ENCODE assay signal across 8 mouse cellular contexts in genomic region chr7:16892352-16892730, GRCm38 (mm10). TPM values are rescaled to one million over a fixed set of nuclear protein-coding genes. Genes with fewer than 3 reads are reported as not detected.
DNase-seq lines count a peak whose midpoint lies in the region; ATAC-seq lines count a peak whose summit lies in the region.

No protein-coding gene starts in this region.

- no peak for DNase-seq in kidney, postnatal 4 days
- no peak for DNase-seq in embryonic facial prominence, embryonic 14.5 days (ENCODE audit: low spot score)
- no peak for DNase-seq in testis, postnatal 10 days (ENCODE audit: low spot score)
- no peak for DNase-seq in left cerebral cortex, adult 18-20 months (ENCODE audit: low spot score in 2 of 2)
- no peak for DNase-seq in frontal cortex, postnatal 25 days (ENCODE audit: low spot score in 2 of 2)

- WGBS in kidney, embryonic 16.5 days: 39% methylated on average over 9 of the region's 9 CpGs
- 33% methylated on average over 9 of the region's 9 CpGs for WGBS in embryonic facial prominence, embryonic 14.5 days
- 45% methylated on average over 9 of the region's 9 CpGs for WGBS in midbrain, embryonic 16.5 days

- no peak overlapping the region; the same call in 1 of the 2 replicates for H3K27ac ChIP-seq in kidney, embryonic 16.5 days (ENCODE audit: low read length)
- no peak overlapping the region for H3K27ac ChIP-seq in embryonic facial prominence, embryonic 14.5 days (replicated peaks; ENCODE audit: low read depth, low read length)
- H3K27ac ChIP-seq in midbrain, embryonic 16.5 days (ENCODE audit: low read length): no peak overlapping the region

- no peaks in the 10 kb centered on the region for H3K36me3 ChIP-seq in kidney, embryonic 16.5 days (ENCODE audit: insufficient read depth, low read length)
- peaks cover 12% of the 10 kb centered on the region for H3K36me3 ChIP-seq in embryonic facial prominence, embryonic 14.5 days (ENCODE audit: control insufficient read depth, insufficient read depth, low read length)
- peaks cover 6% of the 10 kb centered on the region for H3K36me3 ChIP-seq in midbrain, embryonic 16.5 days (ENCODE audit: control insufficient read depth, insufficient read depth, low read length)

- peak overlapping the region; percentile 49 for H3K4me3 ChIP-seq in kidney, embryonic 16.5 days (ENCODE audit: low read length)
- peak overlapping the region; percentile 39 for H3K4me3 ChIP-seq in embryonic facial prominence, embryonic 14.5 days (ENCODE audit: low read depth, low read length)
- H3K4me3 ChIP-seq in midbrain, embryonic 16.5 days (ENCODE audit: low read depth, low read length): no peak overlapping the region

- H3K9ac ChIP-seq in kidney, embryonic 16.5 days (replicated peaks; ENCODE audit: low read length): peak overlapping the region; percentile 65; the same call in 1 of the 2 replicates
- peak overlapping the region; percentile 38 for H3K9ac ChIP-seq in embryonic facial prominence, embryonic 14.5 days (ENCODE audit: low read depth, low read length)
- H3K9ac ChIP-seq in midbrain, embryonic 16.5 days (ENCODE audit: low read depth, low read length): no peak overlapping the region

- H3K4me2 ChIP-seq in kidney, embryonic 16.5 days (replicated peaks; ENCODE audit: low read depth, low read length): peak overlapping the region; percentile 82
- peak overlapping the region; percentile 64 for H3K4me2 ChIP-seq in embryonic facial prominence, embryonic 14.5 days (ENCODE audit: low read depth, low read length)
- peak overlapping the region; percentile 47; the same call in 1 of the 2 replicates for H3K4me2 ChIP-seq in midbrain, embryonic 16.5 days (ENCODE audit: low read length)

- peaks cover 38% of the 10 kb centered on the region for H3K4me1 ChIP-seq in kidney, embryonic 16.5 days (ENCODE audit: insufficient read depth, low read length)
- peaks cover 34% of the 10 kb centered on the region for H3K4me1 ChIP-seq in embryonic facial prominence, embryonic 14.5 days (ENCODE audit: control insufficient read depth, insufficient read depth, low read length)
- peaks cover 19% of the 10 kb centered on the region for H3K4me1 ChIP-seq in midbrain, embryonic 16.5 days (ENCODE audit: control insufficient read depth, insufficient read depth, low read length)

- peaks cover 17% of the 10 kb centered on the region for H3K27me3 ChIP-seq in kidney, embryonic 16.5 days (ENCODE audit: insufficient read depth, low read length)
- no peaks in the 10 kb centered on the region for H3K27me3 ChIP-seq in embryonic facial prominence, embryonic 14.5 days (replicated peaks; ENCODE audit: control insufficient read depth, insufficient read depth, low read length)
- peaks cover 3% of the 10 kb centered on the region for H3K27me3 ChIP-seq in midbrain, embryonic 16.5 days (ENCODE audit: control insufficient read depth, insufficient read depth, low read depth, low read length)

- ATAC-seq in kidney, embryonic 16.5 days (ENCODE audit: low FRiP score, low TSS enrichment): no peak
- ATAC-seq in embryonic facial prominence, embryonic 14.5 days (ENCODE audit: low read depth): no peak
- ATAC-seq in inflammation-experienced regulatory T-cells, adult 6 months: peak; percentile 8
- peak; percentile 9; the same call in 1 of the 2 replicates for ATAC-seq in midbrain, embryonic 16.5 days

- no peaks in the 10 kb centered on the region for H3K9me3 ChIP-seq in kidney, embryonic 16.5 days (ENCODE audit: low read length)
- no peaks in the 10 kb centered on the region for H3K9me3 ChIP-seq in embryonic facial prominence, embryonic 14.5 days (ENCODE audit: control insufficient read depth, low read length)
- no peaks in the 10 kb centered on the region for H3K9me3 ChIP-seq in midbrain, embryonic 16.5 days (replicated peaks; ENCODE audit: control insufficient read depth, low read length, poor library complexity, severe bottlenecking)

RNA-seq across cellular contexts. Expression of gene Gng8, which starts 0.8 kb away (rescaled TPM):
- 7.7 and 10.5 TPM in 2 replicates for polyA plus RNA-seq in kidney, embryonic 16.5 days (2015; fragmentation: Nextera tagmentation; extraction: Ambion mirVana)
- 27.0 and 29.1 TPM in 2 replicates for polyA plus RNA-seq in embryonic facial prominence, embryonic 14.5 days (2014; fragmentation: Nextera tagmentation; extraction: Ambion mirVana)
- polyA plus RNA-seq in inflammation-experienced regulatory T-cells, adult 6 months (2017; shearing (Covaris generic)): not detected
- 14.0 and 49.2 TPM in 2 replicates for polyA plus RNA-seq in midbrain, embryonic 16.5 days (2015; fragmentation: Nextera tagmentation; extraction: Ambion mirVana)
- total RNA-seq in left cerebral cortex, adult 18-20 months (2021): 1 to 10 TPM; 2.9 to 3.4 TPM

RNA-seq across cellular contexts. Expression of gene Ptgir, which starts 13.9 kb away (rescaled TPM):
- 1.9 and 2.6 TPM in 2 replicates for polyA plus RNA-seq in kidney, embryonic 16.5 days (2015; fragmentation: Nextera tagmentation; extraction: Ambion mirVana)
- polyA plus RNA-seq in embryonic facial prominence, embryonic 14.5 days (2014; fragmentation: Nextera tagmentation; extraction: Ambion mirVana): 1.8 and 1.9 TPM in 2 replicates
- polyA plus RNA-seq in inflammation-experienced regulatory T-cells, adult 6 months (2017; shearing (Covaris generic)): 1 to 10 TPM; 4.3 to 8.2 (median 7.1) TPM
- polyA plus RNA-seq in midbrain, embryonic 16.5 days (2015; fragmentation: Nextera tagmentation; extraction: Ambion mirVana): 0.22 and 0.23 TPM in 2 replicates
- under 1 TPM in 1 of 2 experiments, not detected in 1; 0.12 TPM for total RNA-seq in left cerebral cortex, adult 18-20 months (2021)

RNA-seq across cellular contexts. Expression of gene Dact3, which starts 17.2 kb away (rescaled TPM):
- 2.0 and 2.1 TPM in 2 replicates for polyA plus RNA-seq in kidney, embryonic 16.5 days (2015; fragmentation: Nextera tagmentation; extraction: Ambion mirVana)
- 7.2 and 7.6 TPM in 2 replicates for polyA plus RNA-seq in embryonic facial prominence, embryonic 14.5 days (2014; fragmentation: Nextera tagmentation; extraction: Ambion mirVana)
- polyA plus RNA-seq in inflammation-experienced regulatory T-cells, adult 6 months (2017; shearing (Covaris generic)): not detected
- polyA plus RNA-seq in midbrain, embryonic 16.5 days (2015; fragmentation: Nextera tagmentation; extraction: Ambion mirVana): 2.6 and 3.0 TPM in 2 replicates
- 100 to 1,000 TPM; 186 to 201 TPM for total RNA-seq in left cerebral cortex, adult 18-20 months (2021)

RNA-seq across cellular contexts. Expression of gene Calm3, which starts 31.6 kb away (rescaled TPM):
- 145 and 154 TPM in 2 replicates for polyA plus RNA-seq in kidney, embryonic 16.5 days (2015; fragmentation: Nextera tagmentation; extraction: Ambion mirVana)
- 164 and 189 TPM in 2 replicates for polyA plus RNA-seq in embryonic facial prominence, embryonic 14.5 days (2014; fragmentation: Nextera tagmentation; extraction: Ambion mirVana)
- 100 to 1,000 TPM in 2 of 3 experiments, 10 to 100 TPM in 1; 51.8 to 255 (median 105) TPM for polyA plus RNA-seq in inflammation-experienced regulatory T-cells, adult 6 months (2017; shearing (Covaris generic))
- 405 and 443 TPM in 2 replicates for polyA plus RNA-seq in midbrain, embryonic 16.5 days (2015; fragmentation: Nextera tagmentation; extraction: Ambion mirVana)
- total RNA-seq in left cerebral cortex, adult 18-20 months (2021): 1,000 to 10,000 TPM; 1,746 to 1,798 TPM

RNA-seq across cellular contexts. Expression of gene Prkd2, which starts 49.6 kb away (rescaled TPM):
- 16.2 and 17.8 TPM in 2 replicates for polyA plus RNA-seq in kidney, embryonic 16.5 days (2015; fragmentation: Nextera tagmentation; extraction: Ambion mirVana)
- 14.4 and 16.5 TPM in 2 replicates for polyA plus RNA-seq in embryonic facial prominence, embryonic 14.5 days (2014; fragmentation: Nextera tagmentation; extraction: Ambion mirVana)
- 10 to 100 TPM; 38.3 to 51.4 (median 47.1) TPM for polyA plus RNA-seq in inflammation-experienced regulatory T-cells, adult 6 months (2017; shearing (Covaris generic))
- polyA plus RNA-seq in midbrain, embryonic 16.5 days (2015; fragmentation: Nextera tagmentation; extraction: Ambion mirVana): 6.0 and 6.9 TPM in 2 replicates
- 1 to 10 TPM; 5.6 to 7.8 TPM for total RNA-seq in left cerebral cortex, adult 18-20 months (2021)

Comparison
In these comparisons a context has a peak if more than half of its experiments do, and no peak if none do; other contexts are left out.
1. ATAC-seq: peak in inflammation-experienced regulatory T-cells, adult 6 months (single experiment) and midbrain, embryonic 16.5 days (single experiment); none in kidney, embryonic 16.5 days (single experiment) and embryonic facial prominence, embryonic 14.5 days (single experiment).
2. Peak in every context shown above with its lines, with median percentiles within 50 percentile points of each other: H3K4me2 ChIP-seq.